Mouse (Mus musculus) midbrain, embryonic 12.5 days (tissue): ENCODE results near the gene Igflr1. TPM values are rescaled to one million over a fixed set of nuclear protein-coding genes. Genes with fewer than 3 reads are reported as not detected.

Source experiments
- ATAC-seq: fragments of 200-750 bp; cut with Nextera tagmentation; 2 replicates; pipeline ENCODE4 v1.8.0; 2017; ENCODE audit warnings: low read depth, moderate TSS enrichment, moderate library complexity; ENCODE audit not compliant: low FRiP score
- H3K27ac ChIP-seq: fragments of 300-500 bp; sonication (generic); replicated peaks from 2 replicates; pipeline ENCODE4 v1.5.1; 2016; ENCODE audit warnings: mild to moderate bottlenecking
- H3K27me3 ChIP-seq: fragments of 300-500 bp; sonication (generic); 2 replicates; pipeline ENCODE4 v1.6.1; 2016; ENCODE audit warnings: mild to moderate bottlenecking
- H3K36me3 ChIP-seq: fragments of 300-500 bp; sonication (generic); 2 replicates; pipeline ENCODE4 v1.6.1; 2016
- H3K4me1 ChIP-seq: fragments of 300-500 bp; sonication (generic); 2 replicates; pipeline ENCODE4 v1.6.1; 2016
- H3K4me2 ChIP-seq: fragments of 300-500 bp; sonication (generic); replicated peaks from 2 replicates; pipeline ENCODE4 v1.6.1; 2016; ENCODE audit warnings: mild to moderate bottlenecking, moderate library complexity
- H3K4me3 ChIP-seq: fragments of 300-500 bp; sonication (generic); 2 replicates; pipeline ENCODE4 v1.5.1; 2016; ENCODE audit warnings: mild to moderate bottlenecking
- H3K9ac ChIP-seq: fragments of 300-500 bp; sonication (generic); replicated peaks from 2 replicates; pipeline ENCODE4 v1.6.1; 2016; ENCODE audit warnings: mild to moderate bottlenecking, moderate library complexity
- H3K9me3 ChIP-seq: fragments of 300-500 bp; sonication (generic); 2 replicates; pipeline ENCODE4 v1.6.1; 2016; ENCODE audit warnings: mild to moderate bottlenecking
- WGBS: fragments of 180-500 bp; shearing (Covaris S2); methylation state at CpG from one replicate; pipeline ENCODE4 v1.1.7; 2016; 5-methylcytosine and 5-hydroxymethylcytosine counted together
- polyA plus RNA-seq: library from polyadenylated mRNA; unstranded; fragments of >200 nt; fragmentation: Nextera tagmentation; extraction: Ambion mirVana; gene quantifications from 2 replicates; pipeline ENCODE4 v1.2.1, GENCODE M21; 2016

The Igflr1 gene
- polyA plus RNA-seq, 1 experiment from 2014 or later, result 8.2 TPM

DNA sequence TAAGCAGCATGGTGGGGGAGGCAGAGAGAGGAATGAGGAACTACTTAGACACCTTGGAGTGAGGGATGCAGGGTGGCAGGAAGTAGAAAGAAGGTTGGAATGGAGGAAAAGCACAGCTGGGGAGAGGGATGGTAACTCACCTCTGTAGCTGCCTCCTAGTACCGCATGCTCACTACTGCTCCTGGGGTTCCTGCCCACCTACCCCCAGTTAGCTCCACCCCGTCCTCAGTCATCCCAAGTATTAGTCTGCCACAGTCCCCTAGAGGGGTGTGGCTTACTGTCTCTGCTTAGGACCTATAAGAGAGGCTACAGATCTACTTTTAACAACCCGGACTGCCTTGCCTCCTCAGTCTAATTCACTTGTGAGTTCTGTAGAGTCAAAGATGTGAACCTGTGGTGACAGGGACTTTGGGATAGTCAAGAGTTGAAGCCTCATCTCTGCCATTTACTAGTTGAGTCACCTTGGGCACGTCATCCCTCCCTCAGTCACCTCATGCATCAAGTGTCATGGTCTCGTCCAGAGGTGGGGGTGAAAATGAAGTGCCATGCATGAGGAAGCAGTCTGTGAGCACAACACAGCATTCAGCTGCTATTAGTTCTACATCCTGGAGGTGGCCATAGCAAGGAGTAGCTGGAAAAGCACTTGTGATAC is 27.7 kb downstream of the Igflr1 start:
- Histone ChIP-seq H3K36me3 (no peaks in the 10 kb centered on the region), H3K27me3 (no peaks in the 10 kb centered on the region), H3K4me1 (peaks cover 10% of the 10 kb centered on the region), H3K9me3 (no peaks in the 10 kb centered on the region), H3K9ac (no peak overlapping the region), H3K4me3 (no peak overlapping the region), H3K4me2 (no peak overlapping the region), H3K27ac (no peak overlapping the region)
- no peak for ATAC-seq
- 54% methylated on average over 5 of the region's 5 CpGs for WGBS

DNA sequence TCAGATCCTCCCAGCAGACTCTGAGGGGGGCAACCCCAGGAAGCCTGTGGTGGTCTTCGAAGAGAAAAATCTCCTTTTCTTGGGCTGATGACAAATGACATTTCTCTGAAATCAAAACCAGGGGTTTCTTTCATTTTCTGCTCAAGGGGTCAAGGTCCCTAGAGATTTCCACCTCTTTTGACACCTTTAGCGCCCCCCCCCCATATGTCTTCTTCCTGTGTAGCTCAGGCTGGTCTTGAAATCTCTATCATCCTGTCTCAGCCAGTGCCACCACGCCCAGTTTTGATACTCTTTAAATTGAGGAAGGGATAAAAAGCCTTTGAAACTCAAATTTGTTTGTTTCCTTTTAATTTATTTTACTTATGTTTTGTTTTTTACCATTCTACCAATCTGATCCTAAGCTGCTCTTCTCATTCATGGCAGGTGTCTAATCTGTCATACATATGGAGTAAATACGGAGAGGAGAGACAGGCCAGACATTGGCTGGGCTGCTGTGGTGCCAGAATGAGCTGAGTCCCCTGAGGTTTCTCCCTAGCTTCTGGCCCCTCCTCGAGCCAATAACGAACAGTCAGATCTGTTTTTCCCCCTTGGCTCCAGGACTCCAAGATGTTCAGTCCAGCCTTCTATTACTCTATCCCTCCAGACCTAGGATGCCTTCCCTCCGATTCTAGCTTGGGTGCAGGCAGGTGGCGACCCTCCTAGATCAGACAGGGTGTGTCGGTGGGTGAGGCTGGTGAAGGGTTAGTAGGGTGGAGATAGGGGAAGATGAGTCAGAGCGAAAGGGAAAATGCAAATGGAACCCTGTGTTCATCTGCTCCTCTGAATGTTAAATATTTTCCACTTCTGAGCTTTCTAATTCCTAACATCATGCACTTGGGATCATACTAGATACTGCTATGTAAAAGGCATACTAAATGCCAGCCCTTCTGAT is 28.6 kb downstream of the Igflr1 start:
- Histone ChIP-seq H3K36me3 (no peaks in the 10 kb centered on the region), H3K27me3 (no peaks in the 10 kb centered on the region), H3K9ac (no peak overlapping the region), H3K4me2 (0 out of 2 replicates have a peak overlapping the region, but pooled peaks have one; percentile 13), H3K4me3 (no peak overlapping the region), H3K27ac (0 out of 2 replicates have a peak overlapping the region, but pooled peaks have one; percentile 54), H3K4me1 (peaks cover 10% of the 10 kb centered on the region), H3K9me3 (no peaks in the 10 kb centered on the region)
- WGBS, result 76% methylated on average over 10 of the region's 10 CpGs
- no peak for ATAC-seq

DNA sequence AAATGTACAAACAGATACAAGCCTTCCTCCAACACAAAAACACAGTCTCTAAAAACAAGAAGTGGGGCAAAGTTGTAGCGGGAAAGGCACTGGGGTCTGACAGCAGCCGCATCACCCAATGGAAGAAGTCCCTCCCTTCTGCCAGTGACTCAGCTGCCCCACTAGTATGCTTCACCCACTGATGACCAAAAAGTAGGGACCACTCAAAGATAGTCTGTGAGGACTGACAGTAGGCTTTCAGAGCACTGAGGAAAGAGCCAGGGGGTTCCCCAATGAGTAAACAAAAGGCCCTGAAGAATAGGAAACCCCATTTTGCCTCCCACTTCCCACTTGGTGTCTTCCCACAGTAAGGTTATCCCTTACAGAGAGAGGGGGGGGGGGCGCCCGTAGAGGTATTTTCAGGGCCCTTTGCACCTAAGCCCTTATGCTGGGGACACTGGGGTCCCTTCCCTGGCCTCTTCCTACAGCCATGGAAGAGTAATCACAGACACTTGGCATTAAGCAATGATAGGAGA is 29.3 kb downstream of the Igflr1 start:
- H3K4me1 ChIP-seq, result peaks cover 10% of the 10 kb centered on the region
- no peak overlapping the region for H3K9ac ChIP-seq
- H3K4me2 ChIP-seq, result no peak overlapping the region
- 68% methylated on average over 4 of the region's 4 CpGs for WGBS
- no peaks in the 10 kb centered on the region for H3K27me3 ChIP-seq
- no peak overlapping the region for H3K27ac ChIP-seq
- H3K4me3 ChIP-seq, result no peak overlapping the region
- no peak for ATAC-seq
- H3K9me3 ChIP-seq, result no peaks in the 10 kb centered on the region
- no peaks in the 10 kb centered on the region for H3K36me3 ChIP-seq

DNA sequence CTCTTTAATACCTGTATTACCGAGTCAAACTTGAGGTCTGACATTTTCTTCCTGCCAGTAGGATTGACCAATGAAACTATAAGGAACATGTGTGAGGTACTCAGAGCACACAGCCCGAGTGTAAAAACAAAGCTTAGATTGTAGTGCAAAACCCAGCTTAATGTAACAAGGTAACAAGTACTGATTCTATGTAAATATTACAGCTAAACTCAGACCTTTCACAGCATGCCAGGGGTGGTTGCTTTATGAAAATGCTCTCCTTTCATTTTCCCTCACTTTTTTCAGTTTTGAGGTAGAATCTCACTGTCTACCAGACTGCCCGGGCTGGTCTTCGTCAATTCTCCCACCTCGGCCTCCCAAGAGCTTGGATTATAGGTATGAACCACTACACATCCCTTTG is 30.9 kb downstream of the Igflr1 start:
- 83% methylated on average over 5 of the region's 5 CpGs for WGBS
- H3K9me3 ChIP-seq, result no peaks in the 10 kb centered on the region
- no peak overlapping the region for H3K9ac ChIP-seq
- no peak overlapping the region for H3K27ac ChIP-seq
- no peaks in the 10 kb centered on the region for H3K27me3 ChIP-seq
- H3K4me3 ChIP-seq, result no peak overlapping the region
- H3K4me1 ChIP-seq, result peaks cover 13% of the 10 kb centered on the region
- no peaks in the 10 kb centered on the region for H3K36me3 ChIP-seq
- no peak for ATAC-seq
- no peak overlapping the region for H3K4me2 ChIP-seq

DNA sequence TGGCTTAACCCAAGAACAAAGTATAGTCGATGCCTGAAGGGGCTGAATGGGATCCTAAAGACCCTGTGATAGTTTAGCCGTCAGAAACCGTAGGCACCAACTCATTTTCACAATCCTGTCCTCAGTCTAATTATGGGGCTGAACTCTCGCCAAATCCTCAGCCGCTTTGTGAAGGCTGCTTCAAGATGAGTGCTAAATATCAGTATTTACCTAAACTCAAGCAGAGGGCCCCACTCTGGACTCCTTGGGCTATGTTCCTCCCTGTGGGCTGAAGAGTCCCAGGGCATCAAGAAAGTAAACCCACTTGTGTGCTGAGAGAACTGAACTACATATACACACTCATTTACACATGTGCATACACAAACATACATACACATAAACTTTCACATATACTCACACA is 31.6 kb downstream of the Igflr1 start:
- no peaks in the 10 kb centered on the region for H3K36me3 ChIP-seq
- H3K4me1 ChIP-seq, result peaks cover 13% of the 10 kb centered on the region
- H3K27ac ChIP-seq, result no peak overlapping the region
- WGBS, result 76% methylated on average over 5 of the region's 5 CpGs
- H3K9me3 ChIP-seq, result no peaks in the 10 kb centered on the region
- H3K27me3 ChIP-seq, result no peaks in the 10 kb centered on the region
- no peak overlapping the region for H3K4me3 ChIP-seq
- no peak for ATAC-seq
- no peak overlapping the region for H3K9ac ChIP-seq
- no peak overlapping the region for H3K4me2 ChIP-seq

DNA sequence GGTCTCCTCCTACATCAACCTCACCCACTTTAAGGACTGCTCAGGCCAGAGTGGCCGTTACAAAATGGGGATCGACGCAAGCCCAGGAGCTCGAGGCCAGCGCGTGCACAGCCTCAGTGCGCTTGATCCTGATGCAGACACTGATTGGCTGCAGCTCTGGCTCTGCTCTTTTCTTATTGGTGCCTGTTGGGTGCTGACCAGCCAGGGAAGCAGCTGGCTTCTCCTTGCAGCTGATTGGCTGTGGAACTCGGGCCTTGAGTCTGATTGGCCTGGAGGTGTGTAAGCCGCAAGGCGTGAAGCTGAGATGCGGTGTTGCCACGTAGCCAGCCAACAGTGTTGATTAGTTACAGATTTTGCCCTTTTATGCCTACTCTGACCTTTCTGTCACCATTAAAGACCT is 33.6 kb downstream of the Igflr1 start, which contains the start of gene Zbtb32:
Gene Zbtb32 (minus strand): TSS at position 124 of the 400 bp plus-strand sequence.
- H3K4me3 ChIP-seq, result no peak within 1 kb of the TSS

DNA sequence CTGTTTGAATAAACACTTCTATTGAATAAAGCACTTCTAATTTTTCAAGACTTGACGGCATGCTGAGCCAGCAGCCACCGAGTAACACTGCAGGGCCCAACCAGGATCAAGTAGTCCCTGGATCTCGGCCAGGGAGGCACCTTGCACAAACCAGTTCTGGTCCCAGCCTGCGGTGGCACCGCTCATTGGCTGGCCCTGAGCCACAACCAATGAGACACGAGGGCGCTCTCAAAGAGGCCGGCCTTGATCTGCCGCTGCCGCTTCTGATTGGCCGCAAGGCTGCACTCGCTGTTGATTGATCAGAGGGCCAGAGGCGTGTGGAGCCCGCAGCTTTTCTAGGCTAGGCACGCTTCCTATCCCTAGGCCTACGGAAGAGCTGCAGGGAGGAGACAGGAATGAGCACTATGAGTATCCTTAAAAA is 34.7 kb downstream of the Igflr1 start:
- peaks cover 11% of the 10 kb centered on the region for H3K4me1 ChIP-seq
- H3K4me3 ChIP-seq, result no peak overlapping the region
- H3K4me2 ChIP-seq, result peak overlapping the region; percentile 38
- no peaks in the 10 kb centered on the region for H3K27me3 ChIP-seq
- ATAC-seq, result peak; percentile 99
- WGBS, result 2% methylated on average over 16 of the region's 16 CpGs
- peak overlapping the region; percentile 31; the same call in 1 of the 2 replicates for H3K9ac ChIP-seq
- H3K27ac ChIP-seq, result 0 out of 2 replicates have a peak overlapping the region, but pooled peaks have one; percentile 25
- no peaks in the 10 kb centered on the region for H3K9me3 ChIP-seq
- H3K36me3 ChIP-seq, result no peaks in the 10 kb centered on the region

More for the DNA sequence above, 33.6 kb downstream of the Igflr1 start, which contains the start of gene Zbtb32:
- Histone ChIP-seq H3K9me3 (no peaks in the 10 kb centered on the region), H3K4me2 (peak within 1 kb of the TSS; percentile 32), H3K9ac (no peak within 1 kb of the TSS), H3K27ac (0 out of 2 replicates have a peak within 1 kb of the TSS, but pooled peaks have one; percentile 25), H3K27me3 (no peaks in the 10 kb centered on the region), H3K36me3 (no peaks in the 10 kb centered on the region), H3K4me1 (peaks cover 13% of the 10 kb centered on the region)
- 93% methylated on average over 12 of the region's 12 CpGs for WGBS
- no peak for ATAC-seq

DNA sequence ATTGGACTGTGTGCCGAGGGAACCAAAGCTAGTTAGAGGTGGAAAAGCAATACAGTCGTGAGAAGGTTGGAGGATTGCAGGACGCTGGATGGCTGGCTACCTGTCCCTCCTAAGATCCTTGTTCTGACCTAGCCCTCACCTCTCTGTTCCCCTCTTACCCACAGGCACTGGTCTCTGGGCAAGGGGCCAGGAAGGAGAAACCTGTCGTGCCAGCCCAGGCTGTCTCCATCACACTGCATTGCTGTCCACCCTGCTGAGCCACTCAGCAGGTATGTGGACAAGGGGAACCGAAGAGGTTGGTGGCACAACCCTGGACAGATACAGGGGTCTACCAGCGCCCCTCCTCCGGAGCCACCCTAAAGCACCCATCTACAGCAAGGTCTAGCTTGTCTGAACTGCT is 35.4 kb downstream of the Igflr1 start:
- Histone ChIP-seq H3K27me3 (no peaks in the 10 kb centered on the region), H3K27ac (no peak overlapping the region), H3K9me3 (no peaks in the 10 kb centered on the region), H3K4me1 (peaks cover 10% of the 10 kb centered on the region), H3K9ac (peak overlapping the region; percentile 31; the same call in 1 of the 2 replicates), H3K4me2 (peak overlapping the region; percentile 38; the same call in 1 of the 2 replicates), H3K36me3 (no peaks in the 10 kb centered on the region), H3K4me3 (no peak overlapping the region)
- 77% methylated on average over 7 of the region's 7 CpGs for WGBS
- no peak for ATAC-seq

DNA sequence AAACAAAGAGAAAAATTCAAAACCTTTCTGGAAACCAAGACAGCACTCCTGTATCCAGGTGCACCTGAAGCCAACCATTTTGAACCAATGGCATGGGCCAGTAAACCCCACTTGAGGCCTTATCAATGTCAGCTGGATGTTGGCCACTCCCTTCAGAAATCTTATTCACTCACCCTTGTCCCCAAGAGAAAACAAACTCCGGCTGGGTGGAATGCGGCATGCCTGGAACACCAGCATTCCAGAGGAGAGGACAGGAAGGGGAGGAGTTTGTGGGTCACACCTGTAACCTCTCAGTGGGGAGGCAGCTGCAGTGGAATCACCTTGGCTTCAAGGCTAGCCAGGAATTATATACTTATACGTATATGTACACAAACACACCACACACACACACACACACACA is 37.4 kb downstream of the Igflr1 start:
- Histone ChIP-seq H3K4me1 (peaks cover 10% of the 10 kb centered on the region), H3K9ac (no peak overlapping the region), H3K36me3 (no peaks in the 10 kb centered on the region), H3K9me3 (no peaks in the 10 kb centered on the region), H3K4me3 (no peak overlapping the region), H3K27me3 (no peaks in the 10 kb centered on the region), H3K4me2 (no peak overlapping the region), H3K27ac (no peak overlapping the region)
- ATAC-seq, result no peak
- WGBS, result 65% methylated on average over 3 of the region's 3 CpGs

DNA sequence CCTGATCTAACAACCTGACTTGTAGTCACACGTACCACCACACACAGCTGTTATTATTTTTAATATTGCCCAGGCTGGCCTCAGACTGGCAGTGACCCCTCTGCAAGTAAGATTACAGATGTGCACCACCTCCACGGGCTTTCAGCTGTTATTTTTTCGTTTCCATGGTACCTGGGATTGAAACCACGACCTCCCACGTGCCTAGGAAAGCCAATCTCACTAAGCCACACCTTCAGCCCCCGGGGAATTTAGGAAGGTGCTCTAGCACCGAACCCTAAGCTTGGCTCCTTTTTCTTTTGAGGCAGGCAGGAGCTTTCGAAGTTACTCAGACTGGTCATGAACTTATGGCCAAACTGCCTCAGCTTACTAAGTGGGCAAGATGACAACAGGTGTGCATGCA is 39.2 kb downstream of the Igflr1 start:
- Histone ChIP-seq H3K27me3 (no peaks in the 10 kb centered on the region), H3K9ac (no peak overlapping the region), H3K9me3 (no peaks in the 10 kb centered on the region), H3K4me2 (no peak overlapping the region), H3K4me3 (no peak overlapping the region), H3K27ac (no peak overlapping the region), H3K4me1 (peaks cover 10% of the 10 kb centered on the region), H3K36me3 (no peaks in the 10 kb centered on the region)
- ATAC-seq, result no peak
- WGBS, result 69% methylated on average over 8 of the region's 8 CpGs

DNA sequence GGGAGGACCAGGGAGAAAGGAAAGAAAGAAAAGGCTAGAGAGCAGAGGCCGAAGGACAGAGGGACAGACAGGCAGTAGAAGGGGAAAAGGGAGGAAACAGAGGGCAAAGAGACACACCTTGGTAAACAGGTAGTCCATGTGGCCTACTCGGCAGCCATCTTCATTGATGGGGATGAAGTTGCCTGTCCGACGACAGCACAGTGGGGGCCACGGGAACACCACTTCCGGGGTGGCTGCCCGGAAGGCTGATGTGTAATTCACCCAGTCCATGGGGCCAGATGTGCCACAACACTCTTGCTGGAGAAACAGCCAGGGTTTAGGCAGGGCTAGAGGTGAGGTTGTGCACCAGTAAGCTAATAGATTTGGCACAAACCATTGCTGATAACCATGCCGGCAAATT is 39.7 kb downstream of the Igflr1 start:
- no peak overlapping the region for H3K9ac ChIP-seq
- 88% methylated on average over 8 of the region's 8 CpGs for WGBS
- no peak overlapping the region for H3K27ac ChIP-seq
- H3K4me3 ChIP-seq, result no peak overlapping the region
- H3K4me2 ChIP-seq, result no peak overlapping the region
- ATAC-seq, result no peak
- H3K9me3 ChIP-seq, result no peaks in the 10 kb centered on the region
- peaks cover 6% of the 10 kb centered on the region; the same call in 1 of the 2 replicates for H3K4me1 ChIP-seq
- H3K36me3 ChIP-seq, result no peaks in the 10 kb centered on the region
- no peaks in the 10 kb centered on the region for H3K27me3 ChIP-seq
